Mouse (Mus musculus) hindbrain, embryonic 12.5 days (tissue): ENCODE data around the gene Dync2h1. TPM values are rescaled to one million over a fixed set of nuclear protein-coding genes. Genes with fewer than 3 reads are reported as not detected.

Experiments
- ATAC-seq: fragments of 200-750 bp; cut with Nextera tagmentation; 2 replicates; pipeline ENCODE4 v1.8.0; 2017; ENCODE audit warnings: moderate TSS enrichment; ENCODE audit not compliant: low FRiP score
- H3K27ac ChIP-seq: fragments of 300-500 bp; sonication (generic); 2 replicates; pipeline ENCODE4 v1.5.1; 2016; ENCODE audit warnings: mild to moderate bottlenecking
- H3K27me3 ChIP-seq: fragments of 300-500 bp; sonication (generic); 2 replicates; pipeline ENCODE4 v1.6.1; 2016; ENCODE audit warnings: mild to moderate bottlenecking
- H3K36me3 ChIP-seq: fragments of 300-500 bp; sonication (generic); 2 replicates; pipeline ENCODE4 v1.6.1; 2016; ENCODE audit warnings: mild to moderate bottlenecking
- H3K4me1 ChIP-seq: fragments of 300-500 bp; sonication (generic); 2 replicates; pipeline ENCODE4 v1.6.1; 2016
- H3K4me2 ChIP-seq: fragments of 300-500 bp; sonication (generic); replicated peaks from 2 replicates; pipeline ENCODE4 v1.6.1; 2016; ENCODE audit warnings: mild to moderate bottlenecking
- H3K4me3 ChIP-seq: fragments of 300-500 bp; sonication (generic); 2 replicates; pipeline ENCODE4 v1.5.1; 2016; ENCODE audit warnings: mild to moderate bottlenecking
- H3K9ac ChIP-seq: fragments of 300-500 bp; sonication (generic); 2 replicates; pipeline ENCODE4 v1.6.1; 2016; ENCODE audit warnings: mild to moderate bottlenecking, moderate library complexity
- H3K9me3 ChIP-seq: fragments of 300-500 bp; sonication (generic); replicated peaks from 2 replicates; pipeline ENCODE4 v1.6.1; 2016; ENCODE audit warnings: mild to moderate bottlenecking
- WGBS: fragments of 180-500 bp; shearing (Covaris S2); methylation state at CpG from one replicate; pipeline ENCODE4 v1.1.7; 2016; 5-methylcytosine and 5-hydroxymethylcytosine counted together
- polyA plus RNA-seq: library from polyadenylated mRNA; unstranded; fragments of >200 nt; fragmentation: Nextera tagmentation; extraction: Ambion mirVana; gene quantifications from 2 replicates; pipeline ENCODE4 v1.2.1, GENCODE M21; 2016

Dync2h1 gene
- polyA plus RNA-seq, 1 experiment from 2014 or later, result 25.6 TPM

DNA sequence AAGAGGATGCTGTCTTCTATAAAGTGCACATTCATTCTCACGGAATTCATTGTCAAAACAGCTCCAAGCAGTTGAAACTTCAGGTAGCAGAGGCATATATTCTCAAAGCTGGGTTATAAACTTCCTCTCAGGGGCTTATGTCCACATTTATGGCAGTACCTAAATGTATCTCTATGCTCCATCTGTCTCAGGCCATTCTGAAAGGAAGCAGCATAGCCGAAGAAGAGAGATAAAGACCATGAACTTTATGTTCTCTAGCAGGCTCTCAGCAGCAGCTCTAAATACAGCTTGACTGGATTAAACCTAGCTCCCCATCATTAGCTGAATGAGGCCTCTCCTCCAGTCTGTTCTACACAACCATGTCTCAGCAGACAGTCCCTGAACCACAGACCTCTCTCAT lies 29.9 kb downstream of the Dync2h1 start:
- Histone ChIP-seq H3K4me3 (no peak overlapping the region), H3K27ac (no peak overlapping the region), H3K9ac (no peak overlapping the region), H3K4me1 (no peaks in the 10 kb centered on the region), H3K27me3 (no peaks in the 10 kb centered on the region), H3K36me3 (peaks cover 39% of the 10 kb centered on the region), H3K4me2 (no peak overlapping the region), H3K9me3 (no peaks in the 10 kb centered on the region)
- WGBS, result 94% methylated on average over 2 of the region's 2 CpGs
- no peak for ATAC-seq

DNA sequence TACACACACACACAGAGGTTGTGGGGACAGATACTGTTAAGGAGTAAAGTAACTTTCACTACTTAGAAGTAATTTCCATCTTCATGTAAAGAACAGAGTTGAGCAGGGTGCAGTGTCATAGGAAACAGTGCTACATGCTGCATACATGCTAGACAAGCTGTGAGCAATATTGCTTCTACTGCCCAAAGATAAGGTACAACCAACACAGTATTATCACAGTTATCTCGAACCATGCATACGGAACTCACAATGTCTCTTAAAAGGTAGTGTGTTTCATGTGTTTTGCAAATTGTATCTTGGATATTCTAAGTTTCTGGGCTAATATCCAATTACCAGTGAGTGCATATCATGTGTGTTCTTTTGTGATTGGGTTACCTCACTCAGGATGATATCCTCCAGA lies 61.4 kb downstream of the Dync2h1 start:
- Histone ChIP-seq H3K9ac (no peak overlapping the region), H3K4me1 (no peaks in the 10 kb centered on the region), H3K27me3 (no peaks in the 10 kb centered on the region), H3K4me2 (no peak overlapping the region), H3K36me3 (peaks cover 8% of the 10 kb centered on the region; the same call in 1 of the 2 replicates), H3K4me3 (no peak overlapping the region), H3K27ac (no peak overlapping the region), H3K9me3 (no peaks in the 10 kb centered on the region)
- no peak for ATAC-seq
- WGBS, result 94% methylated on average over 2 of the region's 2 CpGs

- Histone ChIP-seq H3K4me2 (no peak overlapping the region), H3K4me3 (no peak overlapping the region), H3K36me3 (peaks cover 14% of the 10 kb centered on the region; the same call in 1 of the 2 replicates), H3K27me3 (no peaks in the 10 kb centered on the region), H3K4me1 (no peaks in the 10 kb centered on the region), H3K27ac (no peak overlapping the region), H3K9ac (no peak overlapping the region), H3K9me3 (no peaks in the 10 kb centered on the region)
- 84% methylated on average over 1 of the region's 1 CpGs for WGBS
- ATAC-seq, result no peak
These were observed 74.1 kb downstream of the Dync2h1 start for GRCm38 (mm10) chr9:7110166-7110565.

DNA sequence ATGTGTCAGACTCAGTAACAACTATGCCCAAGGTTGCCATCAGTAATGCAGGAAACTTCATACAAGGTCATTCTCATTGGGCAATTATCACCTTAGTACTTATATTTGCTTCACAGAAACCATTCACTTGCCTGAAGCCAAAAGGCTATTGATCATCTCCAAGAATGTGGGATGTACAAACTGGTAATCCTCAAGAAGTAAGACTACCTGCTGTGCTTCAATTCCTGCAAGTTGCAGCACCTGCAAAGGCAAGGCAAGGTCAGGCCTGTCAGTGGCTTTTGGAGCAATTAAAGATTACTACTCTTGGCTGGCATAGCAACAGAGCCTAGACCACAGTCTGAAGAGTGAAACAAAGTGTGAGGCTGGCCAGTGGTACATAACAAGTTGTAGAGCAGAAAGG lies 82.9 kb downstream of the Dync2h1 start:
- no peaks in the 10 kb centered on the region for H3K27me3 ChIP-seq
- peaks cover 2% of the 10 kb centered on the region; the same call in 1 of the 2 replicates for H3K36me3 ChIP-seq
- H3K9ac ChIP-seq, result no peak overlapping the region
- H3K4me1 ChIP-seq, result no peaks in the 10 kb centered on the region
- ATAC-seq, result no peak
- no peak overlapping the region for H3K4me3 ChIP-seq
- no peak overlapping the region for H3K27ac ChIP-seq
- H3K4me2 ChIP-seq, result no peak overlapping the region
- H3K9me3 ChIP-seq, result no peaks in the 10 kb centered on the region

GRCm38 (mm10) chr9:7074625-7075024 lies 109.6 kb downstream of the Dync2h1 start:
- Histone ChIP-seq H3K4me2 (no peak overlapping the region), H3K27ac (no peak overlapping the region), H3K9me3 (no peaks in the 10 kb centered on the region), H3K4me1 (no peaks in the 10 kb centered on the region), H3K9ac (no peak overlapping the region), H3K36me3 (peaks cover 35% of the 10 kb centered on the region), H3K4me3 (no peak overlapping the region), H3K27me3 (no peaks in the 10 kb centered on the region)
- ATAC-seq, result no peak
- 90% methylated on average over 2 of the region's 2 CpGs for WGBS

DNA sequence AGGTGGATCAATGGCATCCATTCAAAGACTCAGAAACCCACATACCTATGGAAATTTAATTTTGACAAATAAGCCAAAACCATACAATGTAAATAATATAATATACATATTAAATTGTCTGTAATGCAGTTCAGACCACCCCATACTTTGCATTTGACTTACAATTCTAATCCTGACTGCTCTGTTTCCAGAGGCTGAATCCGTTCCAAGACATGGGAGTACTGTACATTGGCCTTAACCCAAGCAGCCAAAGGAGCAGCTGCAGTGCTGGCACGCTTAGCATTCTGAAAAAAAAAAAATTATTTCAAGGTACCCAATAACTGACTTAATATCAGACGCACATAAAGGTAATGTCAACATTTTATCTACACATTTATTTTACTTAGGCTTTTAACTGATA lies 113.4 kb downstream of the Dync2h1 start:
- no peaks in the 10 kb centered on the region for H3K4me1 ChIP-seq
- no peaks in the 10 kb centered on the region for H3K27me3 ChIP-seq
- no peak for ATAC-seq
- H3K9ac ChIP-seq, result no peak overlapping the region
- H3K4me2 ChIP-seq, result no peak overlapping the region
- WGBS, result 90% methylated on average over 3 of the region's 3 CpGs
- H3K9me3 ChIP-seq, result no peaks in the 10 kb centered on the region
- peaks cover 18% of the 10 kb centered on the region for H3K36me3 ChIP-seq
- H3K4me3 ChIP-seq, result no peak overlapping the region
- no peak overlapping the region for H3K27ac ChIP-seq

- no peaks in the 10 kb centered on the region for H3K27me3 ChIP-seq
- no peak overlapping the region for H3K4me2 ChIP-seq
- peaks cover 11% of the 10 kb centered on the region for H3K36me3 ChIP-seq
- no peak overlapping the region for H3K9ac ChIP-seq
- no peaks in the 10 kb centered on the region for H3K9me3 ChIP-seq
- H3K4me3 ChIP-seq, result no peak overlapping the region
- no peak overlapping the region for H3K27ac ChIP-seq
- ATAC-seq, result no peak
- H3K4me1 ChIP-seq, result no peaks in the 10 kb centered on the region
- 78% methylated on average over 3 of the region's 3 CpGs for WGBS
These were observed 133.7 kb downstream of the Dync2h1 start for GRCm38 (mm10) chr9:7050588-7050987.

GRCm38 (mm10) chr9:7042635-7043273 lies 141.5 kb downstream of the Dync2h1 start:
- 90% methylated on average over 5 of the region's 5 CpGs for whole genome bisulfite sequencing
- Histone ChIP-seq H3K4me1 (no peaks in the 10 kb centered on the region), H3K4me2 (no peak overlapping the region), H3K4me3 (no peak overlapping the region), H3K27ac (no peak overlapping the region), H3K9ac (no peak overlapping the region), H3K36me3 (peaks cover 26% of the 10 kb centered on the region), H3K27me3 (no peaks in the 10 kb centered on the region), H3K9me3 (no peaks in the 10 kb centered on the region)
- no peak for ATAC-seq

DNA sequence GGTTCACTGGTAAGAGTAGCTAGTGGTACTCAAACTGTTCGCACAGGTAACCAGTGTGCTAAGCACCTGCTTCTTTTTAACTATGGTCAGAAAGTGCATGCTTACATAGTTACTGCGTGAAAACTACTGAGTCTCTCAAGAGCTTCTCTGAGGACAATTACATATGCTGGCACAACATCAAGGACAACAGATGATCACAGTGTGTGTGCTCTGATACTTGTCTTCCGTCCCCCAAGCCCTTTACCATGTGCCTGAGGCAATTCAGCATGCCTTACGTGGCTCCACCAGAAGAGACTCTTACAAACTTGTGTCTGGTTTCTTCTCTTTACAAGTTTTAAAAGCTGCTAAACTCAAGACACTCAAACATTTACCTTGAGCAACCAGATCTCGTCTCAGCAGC lies 143.0 kb downstream of the Dync2h1 start:
- Histone ChIP-seq H3K4me3 (no peak overlapping the region), H3K4me2 (no peak overlapping the region), H3K9ac (no peak overlapping the region), H3K27ac (no peak overlapping the region), H3K9me3 (no peaks in the 10 kb centered on the region), H3K27me3 (no peaks in the 10 kb centered on the region), H3K36me3 (peaks cover 23% of the 10 kb centered on the region), H3K4me1 (no peaks in the 10 kb centered on the region)
- 89% methylated on average over 5 of the region's 5 CpGs for WGBS
- ATAC-seq, result no peak

GRCm38 (mm10) chr9:7032553-7032952 lies 151.7 kb downstream of the Dync2h1 start:
- H3K4me2 ChIP-seq, result no peak overlapping the region
- 89% methylated on average over 2 of the region's 2 CpGs for WGBS
- H3K4me1 ChIP-seq, result no peaks in the 10 kb centered on the region
- no peaks in the 10 kb centered on the region for H3K27me3 ChIP-seq
- no peak overlapping the region for H3K4me3 ChIP-seq
- ATAC-seq, result no peak
- no peaks in the 10 kb centered on the region for H3K9me3 ChIP-seq
- H3K36me3 ChIP-seq, result peaks cover 26% of the 10 kb centered on the region
- H3K27ac ChIP-seq, result no peak overlapping the region
- no peak overlapping the region for H3K9ac ChIP-seq

DNA sequence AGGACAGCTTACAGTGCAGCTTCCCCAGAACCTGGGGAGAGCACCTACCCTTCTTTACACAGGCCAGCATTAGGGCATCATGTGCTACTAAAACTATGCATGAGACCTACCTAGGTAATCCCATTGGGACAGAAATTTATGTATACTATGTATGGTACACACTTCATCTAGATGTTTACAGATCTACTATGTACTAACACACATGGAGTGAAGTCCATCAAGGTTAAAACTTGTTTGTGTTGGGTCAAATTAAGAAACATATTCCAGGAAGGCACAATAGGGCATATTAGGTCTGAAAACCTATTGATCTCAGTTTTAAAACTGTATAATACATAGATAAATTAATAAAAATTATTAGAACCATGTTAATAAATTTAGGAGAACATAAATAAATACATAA lies 168.6 kb downstream of the Dync2h1 start:
- H3K36me3 ChIP-seq, result no peaks in the 10 kb centered on the region
- H3K4me2 ChIP-seq, result no peak overlapping the region
- H3K27ac ChIP-seq, result no peak overlapping the region
- H3K9ac ChIP-seq, result no peak overlapping the region
- ATAC-seq, result no peak
- no peaks in the 10 kb centered on the region for H3K4me1 ChIP-seq
- no peaks in the 10 kb centered on the region for H3K27me3 ChIP-seq
- H3K9me3 ChIP-seq, result no peaks in the 10 kb centered on the region
- no peak overlapping the region for H3K4me3 ChIP-seq

GRCm38 (mm10) chr9:7014733-7015132 lies 169.5 kb downstream of the Dync2h1 start:
- H3K9me3 ChIP-seq, result no peaks in the 10 kb centered on the region
- no peak overlapping the region for H3K4me3 ChIP-seq
- no peaks in the 10 kb centered on the region for H3K27me3 ChIP-seq
- WGBS, result 94% methylated on average over 1 of the region's 1 CpGs
- no peaks in the 10 kb centered on the region for H3K36me3 ChIP-seq
- H3K4me2 ChIP-seq, result no peak overlapping the region
- no peak overlapping the region for H3K9ac ChIP-seq
- no peak overlapping the region for H3K27ac ChIP-seq
- ATAC-seq, result no peak
- H3K4me1 ChIP-seq, result no peaks in the 10 kb centered on the region

GRCm38 (mm10) chr9:7009785-7010184 lies 174.5 kb downstream of the Dync2h1 start:
- 84% methylated on average over 3 of the region's 3 CpGs for WGBS
- Histone ChIP-seq H3K36me3 (peaks cover 8% of the 10 kb centered on the region), H3K9me3 (no peaks in the 10 kb centered on the region), H3K4me2 (no peak overlapping the region), H3K27me3 (no peaks in the 10 kb centered on the region), H3K4me3 (no peak overlapping the region), H3K9ac (no peak overlapping the region), H3K27ac (no peak overlapping the region), H3K4me1 (no peaks in the 10 kb centered on the region)
- ATAC-seq, result no peak
